Mouse (Mus musculus): ENCODE measurements around the gene Plekhg6. TPM values are rescaled to one million over a fixed set of nuclear protein-coding genes. Genes with fewer than 3 reads are reported as not detected.

Plekhg6 gene
- total RNA-seq, 1 experiment: 1.1 TPM

- Histone ChIP-seq H3K9ac (ENCODE audit: insufficient read depth, low read depth, low read length, poor library complexity, severe bottlenecking) (no peak overlapping the region), H3K4me3 (ENCODE audit: insufficient read depth in 1 of 2, low read depth in 1 of 2, low read length in 2 of 2, poor library complexity in 1 of 2, severe bottlenecking in 1 of 2) (no peak overlapping the region), H3K4me1 (ENCODE audit: control insufficient read depth in 2 of 2, insufficient read depth in 2 of 2, low read length in 2 of 2, poor library complexity in 1 of 2) (peaks cover 11 to 34% of the 10 kb centered on the region in 2 experiments; a peak in 3 of 4 replicates), H3K27ac (ENCODE audit: insufficient read depth, low read depth, low read length, poor library complexity, severe bottlenecking) (no peak overlapping the region), H3K36me3 (ENCODE audit: control insufficient read depth, insufficient read depth, low read length, poor library complexity, severe bottlenecking) (peaks cover 8% of the 10 kb centered on the region; the same call in 1 of the 2 replicates), H3K9me3 (ENCODE audit: control insufficient read depth, insufficient read depth, low read depth, low read length) (no peaks in the 10 kb centered on the region)
- DNase-seq (ENCODE audit: low read depth, low spot score): no peak
- TF ChIP-seq ZC3H11A (IDR thresholded peaks at IDR 0.05; ENCODE audit: borderline replicate concordance, low read depth, low read length) (no peak), CHD2 (IDR thresholded peaks at IDR 0.05; ENCODE audit: low read depth, low read length) (no peak)
- in situ Hi-C loops (cut with MboI; ENCODE audit: low sequenced_read_pairs in 2 of 2, unreplicated experiment in 2 of 2): no loop called here
Observed at GRCm38 (mm10) chr6:125353221-125353620, 27.4 kb downstream of the Plekhg6 start.

GRCm38 (mm10) chr6:125352811-125353210 is 27.8 kb downstream of the Plekhg6 start:
- no peak overlapping the region for H3K4me3 ChIP-seq (ENCODE audit: insufficient read depth in 1 of 2, low read depth in 1 of 2, low read length in 2 of 2, poor library complexity in 1 of 2, severe bottlenecking in 1 of 2)
- peaks cover 11 to 36% of the 10 kb centered on the region in 2 experiments; a peak in 3 of 4 replicates for H3K4me1 ChIP-seq (ENCODE audit: control insufficient read depth in 2 of 2, insufficient read depth in 2 of 2, low read length in 2 of 2, poor library complexity in 1 of 2)
- in situ Hi-C loops (cut with MboI; ENCODE audit: low sequenced_read_pairs in 2 of 2, unreplicated experiment in 2 of 2): no loop called here
- peaks cover 8% of the 10 kb centered on the region; the same call in 1 of the 2 replicates for H3K36me3 ChIP-seq (ENCODE audit: control insufficient read depth, insufficient read depth, low read length, poor library complexity, severe bottlenecking)
- no peak overlapping the region for H3K27ac ChIP-seq (ENCODE audit: insufficient read depth, low read depth, low read length, poor library complexity, severe bottlenecking)
- no peak for DNase-seq (ENCODE audit: low read depth, low spot score)
- H3K9ac ChIP-seq (ENCODE audit: insufficient read depth, low read depth, low read length, poor library complexity, severe bottlenecking): no peak overlapping the region
- TF ChIP-seq ZNF384 (IDR thresholded peaks at IDR 0.05; ENCODE audit: low read depth, low read length) (no peak), MAFK (IDR thresholded peaks at IDR 0.05; ENCODE audit: insufficient read depth, low read depth, low read length) (no peak), ZC3H11A (IDR thresholded peaks at IDR 0.05; ENCODE audit: borderline replicate concordance, low read depth, low read length) (no peak), CHD2 (IDR thresholded peaks at IDR 0.05; ENCODE audit: low read depth, low read length) (no peak), HCFC1 (IDR thresholded peaks at IDR 0.05; ENCODE audit: borderline replicate concordance, insufficient read depth, low read length) (no peak)
- H3K9me3 ChIP-seq (ENCODE audit: control insufficient read depth, insufficient read depth, low read depth, low read length): no peaks in the 10 kb centered on the region

DNA sequence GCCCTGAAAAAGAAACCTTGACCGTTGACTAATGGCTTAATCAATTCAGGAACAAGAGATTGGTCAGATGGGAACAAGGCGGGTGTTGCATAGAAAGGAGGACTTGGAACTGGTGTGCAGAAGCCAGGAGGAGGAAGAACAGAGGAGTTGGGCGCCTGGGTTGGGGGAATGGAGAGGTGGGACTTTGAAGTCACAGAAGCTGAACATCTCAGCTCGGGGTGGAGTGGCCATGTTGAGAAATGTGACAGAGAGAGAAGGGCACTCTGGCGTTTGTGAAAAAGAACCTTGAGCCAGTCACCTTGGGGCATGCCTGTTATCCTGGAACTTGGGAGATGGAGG is 28.6 kb downstream of the Plekhg6 start:
- Histone ChIP-seq H3K4me1 (ENCODE audit: control insufficient read depth in 2 of 2, insufficient read depth in 2 of 2, low read length in 2 of 2, poor library complexity in 1 of 2) (peaks cover 11 to 31% of the 10 kb centered on the region in 2 experiments; a peak in 3 of 4 replicates), H3K27ac (ENCODE audit: insufficient read depth, low read depth, low read length, poor library complexity, severe bottlenecking) (no peak overlapping the region)

GRCm38 (mm10) chr6:125351368-125352045 is 29.1 kb downstream of the Plekhg6 start:
- no peak overlapping the region for H3K4me3 ChIP-seq (ENCODE audit: insufficient read depth in 1 of 2, low read depth in 1 of 2, low read length in 2 of 2, poor library complexity in 1 of 2, severe bottlenecking in 1 of 2)
- in situ Hi-C loops (cut with MboI; ENCODE audit: low sequenced_read_pairs in 2 of 2, unreplicated experiment in 2 of 2): no loop called here
- no peak for DNase-seq (ENCODE audit: low read depth, low spot score)
- no peak overlapping the region for H3K27ac ChIP-seq (ENCODE audit: insufficient read depth, low read depth, low read length, poor library complexity, severe bottlenecking)
- H3K4me1 ChIP-seq (ENCODE audit: control insufficient read depth in 2 of 2, insufficient read depth in 2 of 2, low read length in 2 of 2, poor library complexity in 1 of 2): peaks cover 11 to 33% of the 10 kb centered on the region in 2 experiments; a peak in 3 of 4 replicates
- no peaks in the 10 kb centered on the region for H3K9me3 ChIP-seq (ENCODE audit: control insufficient read depth, insufficient read depth, low read depth, low read length)
- TF ChIP-seq HCFC1 (IDR thresholded peaks at IDR 0.05; ENCODE audit: borderline replicate concordance, insufficient read depth, low read length) (no peak), ZNF384 (IDR thresholded peaks at IDR 0.05; ENCODE audit: low read depth, low read length) (no peak)
- H3K36me3 ChIP-seq (ENCODE audit: control insufficient read depth, insufficient read depth, low read length, poor library complexity, severe bottlenecking): peaks cover 2% of the 10 kb centered on the region; the same call in 1 of the 2 replicates
- H3K9ac ChIP-seq (ENCODE audit: insufficient read depth, low read depth, low read length, poor library complexity, severe bottlenecking): no peak overlapping the region

More for the DNA sequence above, 28.6 kb downstream of the Plekhg6 start:
- in situ Hi-C loops (cut with MboI; ENCODE audit: low sequenced_read_pairs in 2 of 2, unreplicated experiment in 2 of 2): no loop called here
- Histone ChIP-seq H3K4me3 (ENCODE audit: insufficient read depth in 1 of 2, low read depth in 1 of 2, low read length in 2 of 2, poor library complexity in 1 of 2, severe bottlenecking in 1 of 2) (no peak overlapping the region), H3K9me3 (ENCODE audit: control insufficient read depth, insufficient read depth, low read depth, low read length) (no peaks in the 10 kb centered on the region), H3K36me3 (ENCODE audit: control insufficient read depth, insufficient read depth, low read length, poor library complexity, severe bottlenecking) (peaks cover 2% of the 10 kb centered on the region; the same call in 1 of the 2 replicates), H3K9ac (ENCODE audit: insufficient read depth, low read depth, low read length, poor library complexity, severe bottlenecking) (no peak overlapping the region)
- no peak for DNase-seq (ENCODE audit: low read depth, low spot score)
- TF ChIP-seq HCFC1 (IDR thresholded peaks at IDR 0.05; ENCODE audit: borderline replicate concordance, insufficient read depth, low read length): no peak
- TF ChIP-seq ZC3H11A (IDR thresholded peaks at IDR 0.05; ENCODE audit: borderline replicate concordance, low read depth, low read length): no peak
- no peak for TF ChIP-seq MAFK (IDR thresholded peaks at IDR 0.05; ENCODE audit: insufficient read depth, low read depth, low read length)
- TF ChIP-seq ZNF384 (IDR thresholded peaks at IDR 0.05; ENCODE audit: low read depth, low read length): no peak
- TF ChIP-seq CHD2 (IDR thresholded peaks at IDR 0.05; ENCODE audit: low read depth, low read length): no peak

- no peak overlapping the region for H3K27ac ChIP-seq (ENCODE audit: insufficient read depth, low read depth, low read length, poor library complexity, severe bottlenecking)
- no peak for DNase-seq (ENCODE audit: low read depth, low spot score)
- H3K4me1 ChIP-seq (ENCODE audit: control insufficient read depth in 2 of 2, insufficient read depth in 2 of 2, low read length in 2 of 2, poor library complexity in 1 of 2): peaks cover 11 to 30% of the 10 kb centered on the region in 2 experiments; a peak in 3 of 4 replicates
- in situ Hi-C loops (cut with MboI; ENCODE audit: low sequenced_read_pairs in 2 of 2, unreplicated experiment in 2 of 2): no loop called here
- no peaks in the 10 kb centered on the region for H3K9me3 ChIP-seq (ENCODE audit: control insufficient read depth, insufficient read depth, low read depth, low read length)
- H3K9ac ChIP-seq (ENCODE audit: insufficient read depth, low read depth, low read length, poor library complexity, severe bottlenecking): no peak overlapping the region
- no peak overlapping the region for H3K4me3 ChIP-seq (ENCODE audit: insufficient read depth in 1 of 2, low read depth in 1 of 2, low read length in 2 of 2, poor library complexity in 1 of 2, severe bottlenecking in 1 of 2)
- H3K36me3 ChIP-seq (ENCODE audit: control insufficient read depth, insufficient read depth, low read length, poor library complexity, severe bottlenecking): peaks cover 2% of the 10 kb centered on the region; the same call in 1 of the 2 replicates
- no peak for TF ChIP-seq CHD2 (IDR thresholded peaks at IDR 0.05; ENCODE audit: low read depth, low read length)
- no peak for TF ChIP-seq ZC3H11A (IDR thresholded peaks at IDR 0.05; ENCODE audit: borderline replicate concordance, low read depth, low read length)
- TF ChIP-seq MAFK (IDR thresholded peaks at IDR 0.05; ENCODE audit: insufficient read depth, low read depth, low read length): no peak
- TF ChIP-seq ZNF384 (IDR thresholded peaks at IDR 0.05; ENCODE audit: low read depth, low read length): no peak
- no peak for TF ChIP-seq HCFC1 (IDR thresholded peaks at IDR 0.05; ENCODE audit: borderline replicate concordance, insufficient read depth, low read length)
Observed at GRCm38 (mm10) chr6:125350995-125351324, 29.6 kb downstream of the Plekhg6 start.

Measured in ES-E14 (cell line).